Mouse (Mus musculus): ENCODE measurements around the gene Tmem121.
A peak's percentile ranks its signal among the peaks of the same experiment; 100 is the strongest.
"Not testable (repeated sequence)": the region's sequence is repeated elsewhere in the genome, so short reads cannot be mapped to it uniquely, and the experiment has no call there.

Tmem121 gene

DNA sequence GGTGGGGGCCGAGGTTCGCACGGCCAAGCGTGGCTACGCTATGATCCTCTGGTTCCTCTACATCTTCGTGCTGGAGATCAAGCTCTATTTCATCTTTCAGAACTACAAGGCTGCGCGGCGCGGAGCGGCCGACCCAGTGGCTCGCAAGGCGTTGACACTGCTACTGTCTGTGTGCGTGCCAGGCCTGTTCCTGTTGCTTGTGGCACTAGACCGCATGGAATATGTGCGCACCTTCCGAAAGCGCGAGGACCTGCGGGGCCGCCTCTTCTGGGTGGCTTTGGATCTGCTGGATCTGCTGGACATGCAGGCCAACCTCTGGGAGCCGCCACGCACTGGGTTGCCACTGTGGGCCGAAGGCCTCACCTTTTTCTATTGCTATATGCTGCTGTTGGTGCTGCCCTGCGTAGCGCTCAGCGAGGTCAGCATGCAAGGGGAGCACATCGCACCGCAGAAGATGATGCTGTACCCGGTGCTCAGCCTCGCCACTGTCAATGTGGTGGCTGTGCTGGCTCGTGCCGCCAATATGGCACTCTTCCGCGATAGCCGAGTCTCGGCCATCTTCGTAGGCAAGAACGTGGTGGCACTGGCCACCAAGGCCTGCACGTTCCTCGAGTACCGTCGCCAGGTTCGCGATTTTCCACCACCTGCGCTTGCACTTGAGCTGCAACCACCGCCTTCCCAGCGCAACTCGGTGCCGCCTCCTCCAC is 2.8 kb downstream of the Tmem121 start:
- DNase-seq = no peak

DNA sequence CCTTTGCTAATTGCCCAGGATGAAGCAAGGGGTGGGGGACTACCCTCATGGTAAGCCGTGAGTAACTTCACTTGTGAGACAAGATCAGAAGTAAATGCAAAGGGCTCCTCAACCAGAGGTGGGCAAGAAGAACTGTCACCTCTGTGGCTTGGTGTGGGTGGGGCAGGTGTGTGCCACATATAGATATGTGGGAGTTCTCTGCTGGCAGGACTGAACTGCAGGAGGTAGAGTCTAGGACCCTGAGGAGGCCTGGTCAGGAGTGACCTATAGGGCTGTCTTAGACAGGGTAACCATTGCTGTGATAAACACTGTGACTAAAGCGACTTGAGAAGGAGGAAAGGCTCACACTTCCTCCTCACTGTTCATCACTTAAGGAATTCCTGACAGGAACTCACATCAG is 7.7 kb downstream of the Tmem121 start:
- no peak for DNase-seq

DNA sequence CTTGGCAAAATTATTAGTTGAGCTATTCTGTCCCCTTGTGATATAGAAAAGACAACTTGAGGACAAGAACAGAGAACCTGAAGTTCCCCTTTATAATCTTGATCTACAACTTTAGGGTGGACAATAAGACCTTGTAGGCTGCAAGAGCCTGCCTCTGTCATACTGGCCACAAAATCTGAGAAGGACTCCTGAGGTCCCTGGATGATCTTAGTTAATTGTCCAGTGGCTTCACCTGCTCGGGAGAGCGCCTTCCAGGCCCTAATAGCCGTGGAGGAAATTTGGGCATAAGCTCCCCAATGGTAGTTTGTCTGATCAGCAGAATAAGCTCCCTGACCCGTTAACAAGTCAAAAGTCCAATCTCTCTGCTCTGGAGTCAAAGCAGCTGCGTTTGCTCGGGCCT is 13.4 kb downstream of the Tmem121 start:
- DNase-seq = not testable (repeated sequence)

DNA sequence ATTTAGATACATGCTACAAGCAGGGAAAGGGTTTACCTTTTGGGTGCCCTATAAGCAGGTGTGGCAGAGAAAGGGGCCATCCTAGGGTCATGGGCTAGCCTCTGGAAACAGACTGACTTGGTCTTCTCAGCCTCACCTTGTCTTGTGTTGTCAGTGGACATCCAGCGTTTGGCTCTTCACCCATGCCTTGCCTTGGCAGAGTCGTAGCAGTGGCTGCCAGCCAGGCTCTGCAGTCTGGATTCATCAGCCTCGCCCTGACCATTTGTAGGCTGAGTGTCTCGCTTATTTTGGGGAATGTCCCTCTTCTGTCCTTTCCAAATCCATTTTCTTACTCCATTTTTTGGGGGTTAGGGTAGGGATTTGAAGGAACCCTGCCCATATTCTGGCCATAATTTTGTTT is 15.6 kb downstream of the Tmem121 start:
- no peak for DNase-seq

DNA sequence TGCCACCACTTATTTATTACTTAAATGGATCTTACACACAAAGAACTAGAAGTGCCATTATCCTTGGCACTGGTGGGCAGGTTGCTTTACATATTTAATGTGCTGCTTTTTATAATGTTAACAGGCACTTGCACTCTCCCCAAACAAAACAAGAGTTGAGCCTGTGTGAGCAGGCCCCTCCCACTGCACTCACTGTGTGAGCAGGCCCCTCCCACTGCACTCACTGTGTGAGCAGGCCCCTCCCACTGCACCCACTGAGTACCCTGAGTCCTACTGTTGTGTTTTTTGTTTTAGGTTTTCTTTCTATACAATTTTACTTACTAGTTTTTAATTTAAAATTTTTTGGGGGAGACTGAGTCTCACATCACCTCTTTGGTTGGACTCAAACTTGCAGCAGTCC is 16.3 kb downstream of the Tmem121 start:
- DNase-seq = no peak

DNA sequence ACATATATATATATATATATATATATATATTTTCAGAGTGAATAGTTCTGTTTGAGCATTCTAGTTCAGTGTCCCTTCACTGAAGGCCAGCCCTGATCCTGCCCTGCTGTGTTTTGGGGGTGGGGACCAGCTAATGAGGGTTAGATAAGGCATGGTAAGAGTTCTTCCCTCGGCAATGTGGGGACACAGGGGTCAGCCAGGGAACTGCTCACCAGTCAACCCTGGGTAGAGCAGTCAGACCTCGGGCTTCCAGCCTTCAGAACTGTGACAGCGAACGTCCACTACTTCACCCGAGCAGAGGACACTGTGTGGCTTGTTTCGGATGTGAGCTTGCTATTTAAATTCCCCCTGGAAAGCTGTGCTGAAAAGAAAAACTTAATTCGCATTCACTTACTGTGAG is 17.8 kb downstream of the Tmem121 start:
- DNase-seq = no peak

DNA sequence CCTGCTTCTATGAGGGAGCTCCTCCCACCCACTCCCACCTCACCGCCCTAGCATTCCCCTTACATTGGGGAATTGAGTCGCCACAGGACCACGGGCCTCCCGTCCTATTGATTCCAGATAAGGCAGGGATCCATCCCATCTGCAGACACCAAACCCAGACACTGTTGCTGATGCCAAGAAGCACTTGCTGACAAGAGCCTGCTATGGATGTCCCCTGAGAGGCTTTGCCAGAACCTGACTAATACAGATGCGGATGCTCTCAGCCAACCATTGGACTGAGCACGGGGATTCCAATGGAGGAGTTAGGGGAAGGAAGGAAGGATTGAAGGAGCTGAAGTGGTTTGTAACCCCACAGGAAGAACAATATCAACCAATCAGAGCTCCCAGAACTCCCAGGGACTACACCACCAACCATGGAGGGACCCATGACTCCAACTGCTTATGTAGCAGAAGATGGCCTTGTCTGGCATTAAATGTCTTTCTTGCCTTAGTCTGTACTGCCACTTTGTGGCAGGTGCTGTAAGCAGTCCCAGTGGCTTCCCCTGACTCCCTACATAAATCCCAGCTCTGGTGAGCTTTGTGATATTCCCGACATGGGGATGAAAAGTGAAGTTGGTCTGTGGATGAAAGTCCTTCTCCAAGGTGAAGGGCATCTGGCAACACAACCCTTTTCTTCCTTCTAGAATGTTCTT is 19.7 kb downstream of the Tmem121 start:
- DNase-seq = no peak

DNA sequence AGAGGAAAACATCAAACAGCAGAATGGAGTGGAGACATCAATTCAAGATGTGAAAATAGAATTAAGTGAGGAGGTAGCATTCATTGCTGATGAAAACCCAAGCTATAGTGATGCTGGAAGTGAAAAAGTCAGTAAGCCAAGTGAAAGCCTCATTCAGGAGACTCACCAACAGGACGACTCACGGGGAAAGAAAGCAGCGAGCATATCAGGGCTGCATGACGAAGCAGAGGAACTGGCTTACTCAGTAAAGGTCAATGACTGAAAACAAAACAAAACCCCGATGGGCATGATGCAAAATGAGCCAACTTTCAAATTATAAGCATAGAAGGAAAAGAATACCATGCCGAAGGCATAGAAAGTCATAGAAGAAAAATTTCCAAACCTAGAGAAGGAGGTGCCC is 22.0 kb downstream of the Tmem121 start:
- DNase-seq = no peak

DNA sequence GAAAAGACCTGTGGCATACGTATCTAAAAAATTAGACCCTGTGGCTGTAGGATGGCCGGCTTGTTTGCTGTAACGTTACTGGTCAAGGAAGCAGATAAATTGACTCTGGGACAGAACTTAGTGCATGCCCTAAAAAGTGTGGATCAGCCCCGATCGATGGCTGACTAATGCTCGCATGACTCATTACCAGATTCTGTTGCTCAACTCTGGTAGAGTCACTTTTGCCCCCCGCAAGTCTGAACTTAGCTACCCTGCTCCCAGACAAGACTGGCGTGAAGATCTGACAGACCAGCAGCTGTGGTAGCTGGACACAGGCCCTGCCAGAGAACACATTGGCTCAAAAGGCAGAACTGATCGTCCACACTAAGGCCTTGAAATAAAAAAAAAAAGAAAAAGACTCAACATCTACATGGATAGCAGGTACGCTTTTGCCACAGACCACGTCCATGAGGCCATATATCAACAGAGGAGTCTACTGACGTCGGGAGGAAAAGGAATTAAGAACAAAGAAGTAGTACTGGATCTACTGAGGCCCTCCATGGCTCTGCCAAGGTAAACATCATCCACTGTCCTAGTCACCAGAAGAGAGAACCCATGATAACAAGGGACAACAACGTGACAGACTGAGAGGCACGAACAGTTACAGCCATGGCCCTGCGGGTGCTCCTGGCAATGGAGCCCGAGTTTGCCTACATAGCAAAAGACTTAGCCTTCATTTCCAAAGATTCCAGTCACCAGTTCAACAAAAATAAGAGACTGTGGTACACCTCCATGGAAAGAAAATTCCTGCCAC is 25.1 kb downstream of the Tmem121 start:
- no peak for DNase-seq

DNA sequence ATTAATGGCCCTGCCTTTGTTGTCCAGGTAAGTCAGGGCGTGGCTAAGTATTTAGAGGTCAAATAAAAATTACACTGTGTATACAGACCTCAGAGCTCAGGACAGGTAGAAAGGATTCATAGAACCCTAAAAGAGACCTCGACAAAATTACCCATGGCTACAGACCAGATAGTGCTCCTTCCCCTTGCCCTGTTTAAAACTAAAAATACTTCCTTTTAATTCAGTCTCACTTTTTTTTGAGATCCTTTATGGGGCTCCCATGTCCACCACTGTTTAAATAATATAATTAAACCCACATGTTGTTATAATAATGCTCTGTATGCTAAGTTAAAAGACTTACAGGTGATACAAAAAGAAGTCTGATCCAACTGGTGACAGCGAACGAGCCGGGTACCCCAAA is 26.0 kb downstream of the Tmem121 start:
- no peak for DNase-seq

DNA sequence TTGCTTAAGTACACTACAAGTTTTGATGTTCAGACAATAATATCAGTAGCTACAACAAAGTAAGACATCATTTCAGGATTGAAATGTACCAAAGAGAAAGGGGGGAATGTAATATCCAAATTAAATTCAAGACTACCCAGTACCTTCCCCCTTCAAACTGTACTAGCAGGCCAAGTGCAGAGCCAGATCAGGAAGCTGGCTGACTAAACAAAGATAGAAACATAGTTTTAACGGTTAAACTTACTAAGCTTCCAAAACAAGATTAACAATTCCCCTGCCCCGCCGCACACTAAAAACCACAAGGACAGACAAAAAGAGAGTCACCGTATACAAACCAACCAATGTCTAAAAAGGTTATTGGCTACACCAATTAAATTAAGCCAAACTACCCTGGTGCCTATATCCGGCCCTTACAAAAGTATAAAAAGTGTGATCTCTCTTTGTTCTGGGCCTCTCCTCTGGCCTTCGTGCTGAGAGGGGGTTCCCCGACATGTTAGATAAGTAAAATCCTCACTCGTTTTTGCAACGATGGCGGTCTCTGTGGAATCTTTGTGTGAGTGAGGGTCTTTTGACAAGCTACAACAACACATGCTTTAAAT is 26.7 kb downstream of the Tmem121 start:
- no peak for DNase-seq

DNA sequence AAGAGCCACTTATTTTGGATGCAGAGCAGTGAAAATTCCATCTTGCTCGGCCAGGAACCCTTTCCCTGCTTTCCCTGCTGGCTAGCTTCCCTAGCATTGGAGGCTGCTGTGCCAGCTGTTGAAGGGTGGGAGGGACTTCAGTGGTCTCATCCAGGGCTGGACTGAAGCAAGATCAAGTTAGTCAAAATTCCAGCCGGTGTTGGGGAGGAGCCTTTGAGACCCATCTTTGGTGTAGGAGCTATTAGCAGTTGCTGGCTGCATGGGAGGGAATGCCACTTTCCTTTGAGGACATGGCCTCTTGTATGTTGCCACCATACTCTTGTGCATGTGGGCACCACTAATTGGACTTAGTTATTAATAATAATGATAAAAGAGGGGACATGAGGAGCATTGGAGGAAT is 27.5 kb downstream of the Tmem121 start:
- no peak for DNase-seq

DNA sequence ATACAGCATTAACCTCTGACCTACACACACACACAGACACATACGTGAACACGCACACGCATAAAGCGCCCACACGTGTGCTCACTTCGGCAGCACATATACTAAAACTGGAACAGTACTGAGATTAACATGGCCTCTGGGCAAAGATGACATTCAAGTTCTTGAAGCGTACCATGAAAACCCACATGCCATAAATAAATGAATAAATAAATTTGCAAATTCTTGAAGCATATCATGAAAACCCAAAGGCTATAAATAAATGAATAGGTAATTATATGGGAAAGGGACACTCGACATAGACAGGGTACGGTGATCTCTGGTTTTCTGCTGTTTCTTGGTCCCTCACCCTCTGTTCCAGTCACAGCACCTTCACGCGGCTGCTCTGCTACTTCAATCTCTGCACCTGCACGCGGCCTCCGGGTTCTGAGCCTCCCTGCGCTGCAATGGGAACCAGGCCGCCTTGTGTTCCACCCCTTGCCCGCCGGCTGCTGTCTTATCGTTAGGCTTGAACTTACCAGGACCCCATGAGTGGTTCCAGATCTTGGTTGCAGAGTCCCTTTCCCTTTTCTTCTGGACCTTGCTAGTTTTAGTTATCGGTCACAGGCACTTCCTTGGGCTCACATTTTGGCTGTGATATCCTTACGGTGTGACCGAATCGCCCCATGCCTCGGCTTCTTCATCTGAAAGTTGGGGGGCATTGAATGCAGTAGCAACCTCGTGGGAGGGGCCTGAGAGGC is 28.5 kb downstream of the Tmem121 start:
- DNase-seq = no peak

DNA sequence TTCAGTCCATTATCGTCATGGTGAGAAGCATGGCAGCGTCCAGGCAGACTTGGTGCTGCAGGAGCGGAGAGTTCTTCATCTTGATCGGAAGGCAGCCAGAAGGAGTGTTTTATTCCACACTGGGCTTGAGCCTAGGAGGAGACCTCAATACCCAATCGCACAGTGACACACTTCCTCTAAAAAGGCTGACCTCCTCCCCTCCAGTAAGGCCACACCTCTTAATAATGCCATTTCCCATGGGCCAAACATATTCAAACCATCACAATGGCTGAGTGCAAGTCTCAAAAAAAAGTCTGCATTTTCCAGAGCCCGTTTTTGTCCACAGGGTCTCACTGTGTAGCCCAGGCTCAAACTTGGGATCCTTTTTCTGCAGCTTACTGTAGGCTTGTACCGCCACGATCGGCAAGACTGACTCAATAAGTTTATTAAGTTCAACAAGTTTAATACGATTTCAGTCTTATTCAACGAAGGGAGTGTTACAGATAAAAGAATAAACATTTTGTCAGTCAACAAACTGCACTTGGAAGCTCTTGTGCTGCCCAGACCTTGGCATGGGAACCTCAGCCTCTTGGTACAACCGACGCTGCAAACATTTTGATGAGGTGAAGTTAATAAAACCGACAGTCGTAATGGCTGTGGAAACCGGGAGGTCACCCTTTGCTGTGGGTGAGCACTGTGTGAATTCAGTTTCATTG is 29.4 kb downstream of the Tmem121 start:
- DNase-seq = no peak

DNA sequence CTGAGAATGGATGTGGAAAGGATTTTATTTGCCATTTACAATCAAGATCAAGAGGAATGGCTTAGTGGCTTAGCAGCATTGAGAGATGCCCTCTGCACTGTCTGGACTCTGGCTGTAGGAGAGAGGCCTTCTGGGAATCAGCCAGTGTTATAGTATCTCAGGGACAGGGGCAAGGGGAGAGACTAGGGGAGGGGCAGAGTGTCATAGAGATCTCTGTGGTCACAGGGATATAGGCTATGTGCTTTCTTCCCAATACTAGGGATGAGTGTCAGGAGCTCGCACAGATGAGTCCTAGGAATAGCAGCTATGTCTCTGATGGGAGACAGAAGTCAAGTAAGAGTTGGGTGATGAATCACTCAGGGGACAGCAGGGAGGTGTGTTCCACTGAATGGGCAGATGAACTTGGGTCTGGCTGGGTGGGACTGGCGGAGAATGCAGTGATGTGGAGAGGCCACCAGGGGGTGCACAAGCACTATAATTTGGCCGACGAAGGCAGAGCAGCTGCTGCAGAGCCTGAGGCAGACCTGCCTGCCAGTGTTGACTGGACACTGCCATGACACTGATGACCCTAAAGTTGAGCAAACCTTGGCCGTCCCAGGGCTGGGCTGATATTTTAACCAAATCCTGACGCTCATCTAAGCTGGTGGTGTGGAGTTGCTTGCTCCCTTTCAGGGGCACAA is 30.1 kb downstream of the Tmem121 start:
- DNase-seq = peak; percentile 79

DNA sequence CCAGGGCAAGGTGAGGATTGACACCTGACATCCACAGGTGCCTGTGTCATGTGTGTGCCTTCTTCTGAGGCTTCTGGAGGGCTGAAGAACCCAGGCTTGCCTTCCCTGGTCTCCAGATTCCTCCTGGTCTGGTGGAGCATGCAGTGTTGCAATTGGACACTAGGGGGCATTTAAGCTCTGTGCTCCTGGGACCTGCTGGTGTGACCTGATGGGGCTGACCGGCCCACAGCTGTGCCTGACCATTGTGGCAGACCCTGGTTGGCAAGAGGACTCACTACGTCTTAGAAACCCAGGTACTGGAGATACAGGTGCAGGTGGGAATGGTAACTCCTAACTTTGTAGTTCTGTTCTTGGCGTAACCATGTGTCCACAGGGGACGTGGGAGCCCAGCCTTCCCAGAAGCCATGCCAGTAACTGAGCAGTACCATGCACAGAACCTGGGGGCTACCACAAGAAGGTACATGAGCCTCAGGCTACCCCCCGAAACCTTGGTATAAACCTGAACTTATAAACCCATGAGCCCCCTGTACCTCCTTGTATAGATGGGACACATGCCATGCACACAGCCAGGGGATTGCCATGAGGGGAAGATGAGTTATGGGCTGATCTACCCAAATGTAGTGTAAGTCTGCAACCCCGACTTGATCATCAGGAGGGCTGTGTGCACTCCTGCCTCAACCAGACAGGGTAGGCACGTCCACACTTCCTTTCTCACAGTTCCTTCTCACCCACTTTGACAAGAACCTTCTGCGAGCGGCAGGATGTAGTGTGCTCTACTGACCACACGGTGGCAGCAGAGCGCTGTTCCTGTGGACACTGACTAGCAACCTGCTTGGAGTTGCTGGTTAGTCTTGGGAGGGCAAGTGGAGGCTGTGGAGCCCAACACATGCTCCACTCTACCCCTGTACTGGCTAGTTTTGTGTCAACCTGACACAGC is 31.8 kb downstream of the Tmem121 start:
- DNase-seq = peak; percentile 82

DNA sequence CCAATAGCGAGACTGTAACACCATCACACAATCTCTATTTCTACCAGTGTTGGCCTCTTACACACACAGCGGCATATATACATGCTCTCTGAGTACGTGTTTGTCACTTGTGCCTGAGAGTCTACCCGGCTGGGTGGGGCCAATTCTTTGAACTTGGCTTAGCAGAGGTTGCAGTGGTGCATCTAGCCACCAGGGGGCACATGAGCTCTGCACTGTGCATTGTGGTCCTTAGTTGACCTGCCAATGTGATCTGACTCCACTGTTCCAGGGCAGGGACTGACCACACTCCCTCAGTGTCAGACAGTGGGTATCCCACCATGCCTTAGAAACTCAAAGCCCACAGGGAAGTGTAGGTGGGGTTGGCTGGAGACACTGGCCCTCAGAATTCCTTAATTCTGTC is 34.1 kb downstream of the Tmem121 start:
- peak; percentile 67 for DNase-seq

DNA sequence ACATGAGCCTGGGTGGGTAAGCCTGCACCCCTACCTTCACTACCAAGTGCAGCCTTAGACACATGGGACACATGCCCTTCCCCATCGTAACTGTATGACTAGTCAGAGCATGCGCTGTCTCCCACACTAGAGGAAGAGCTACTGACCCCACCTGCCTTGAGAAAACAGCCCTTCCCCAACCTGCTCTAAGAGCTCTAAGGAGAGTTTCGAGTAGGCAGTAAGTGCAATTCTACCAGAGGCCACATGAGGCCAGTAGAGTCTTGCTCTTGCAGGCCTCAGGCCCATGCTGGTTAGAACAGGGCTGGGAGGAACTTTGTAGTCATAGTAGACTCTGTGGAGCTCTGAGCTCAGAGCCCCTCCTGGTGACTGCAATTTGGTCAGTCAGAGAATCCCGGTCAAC is 34.7 kb downstream of the Tmem121 start:
- peak; percentile 86 for DNase-seq

DNA sequence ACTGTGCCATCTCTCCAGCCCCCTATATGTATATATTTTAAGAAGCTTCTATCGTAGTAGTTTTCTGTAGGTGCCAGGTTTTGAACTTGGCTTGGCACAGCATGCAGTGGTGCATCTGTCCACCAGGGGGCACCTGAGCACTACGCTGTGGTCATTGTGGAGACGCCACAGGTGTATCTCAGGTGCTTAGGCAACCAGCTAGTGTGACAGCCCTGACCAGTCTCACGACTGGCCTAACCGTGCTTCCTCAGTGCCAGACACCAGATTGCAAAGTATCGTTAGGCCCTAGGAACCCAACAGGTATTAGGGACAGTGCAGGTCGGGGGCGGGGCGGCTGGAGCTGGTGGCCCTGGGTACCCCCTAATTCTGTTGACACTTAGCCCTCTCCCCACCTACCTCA is 35.6 kb downstream of the Tmem121 start:
- DNase-seq = peak; percentile 61

DNA sequence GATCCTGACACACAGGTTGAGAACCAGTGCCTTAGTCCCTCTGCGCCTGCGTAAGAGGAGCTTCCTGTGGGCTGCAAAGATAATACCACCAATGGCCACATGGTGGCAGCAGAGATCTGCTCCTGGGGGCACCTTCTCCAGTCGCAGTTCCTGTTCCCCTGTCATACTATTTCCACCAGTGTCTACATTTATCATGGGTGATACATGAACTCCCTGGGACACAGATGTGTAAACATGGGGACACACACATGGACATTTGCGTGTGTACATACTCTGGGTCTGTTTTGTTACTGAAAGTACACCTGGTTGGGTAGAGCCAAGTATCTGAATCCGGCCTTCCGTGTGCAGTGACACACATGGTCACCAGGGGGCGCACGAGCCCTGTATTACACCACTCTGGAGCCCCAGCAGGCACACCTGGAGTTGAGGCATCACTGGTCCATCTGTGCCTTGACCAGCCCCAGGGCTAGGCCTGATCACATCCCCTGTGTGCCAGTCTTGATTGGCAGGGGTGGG is 36.4 kb downstream of the Tmem121 start:
- DNase-seq = peak; percentile 93

All from kidney, postnatal 10 days (tissue).